Mouse (Mus musculus) embryonic facial prominence, embryonic 14.5 days (tissue): ENCODE data around the gene Fbxo41. TPM values are rescaled to one million over a fixed set of nuclear protein-coding genes. Genes with fewer than 3 reads are reported as not detected.
"Not testable (repeated sequence)": the region's sequence is repeated elsewhere in the genome, so short reads cannot be mapped to it uniquely, and the experiment has no call there.

Experiments used
- ATAC-seq: fragments of 200-750 bp; cut with Nextera tagmentation; 2 replicates; pipeline ENCODE4 v1.8.0; 2017; ENCODE audit warnings: low read depth, moderate number of reproducible peaks, moderate TSS enrichment
- DNase-seq: peaks from one replicate; pipeline ENCODE4 v3.0.0-alpha.2; 2015; ENCODE audit warnings: low spot score
- H3K27ac ChIP-seq: fragments of 300-500 bp; sonication (generic); replicated peaks from 2 replicates; pipeline ENCODE4 v1.5.1; 2014; ENCODE audit warnings: low read depth, mild to moderate bottlenecking, low read length, moderate library complexity
- H3K27me3 ChIP-seq: fragments of 300-500 bp; sonication (generic); replicated peaks from 2 replicates; pipeline ENCODE4 v1.6.1; 2014; ENCODE audit warnings: low read length; ENCODE audit not compliant: control insufficient read depth, insufficient read depth
- H3K36me3 ChIP-seq: fragments of 300-500 bp; sonication (generic); 2 replicates; pipeline ENCODE4 v1.6.1; 2014; ENCODE audit warnings: low read length, mixed read lengths; ENCODE audit not compliant: control insufficient read depth, insufficient read depth
- H3K4me1 ChIP-seq: fragments of 300-500 bp; sonication (generic); 2 replicates; pipeline ENCODE4 v1.6.1; 2014; ENCODE audit warnings: antibody characterized with exemption, low read length; ENCODE audit not compliant: control insufficient read depth, insufficient read depth
- H3K4me2 ChIP-seq: fragments of 300-500 bp; sonication (generic); 2 replicates; pipeline ENCODE4 v1.6.1; 2014; ENCODE audit warnings: low read depth, mild to moderate bottlenecking, low read length, moderate library complexity, mixed read lengths
- H3K4me3 ChIP-seq: fragments of 300-500 bp; sonication (generic); 2 replicates; pipeline ENCODE4 v1.5.1; 2014; ENCODE audit warnings: low read depth, mild to moderate bottlenecking, low read length
- H3K9ac ChIP-seq: fragments of 300-500 bp; sonication (generic); 2 replicates; pipeline ENCODE4 v1.6.1; 2014; ENCODE audit warnings: low read depth, mild to moderate bottlenecking, low read length, moderate library complexity, mixed read lengths
- H3K9me3 ChIP-seq: fragments of 300-500 bp; sonication (generic); 2 replicates; pipeline ENCODE4 v1.6.1; 2016; ENCODE audit warnings: low read length; ENCODE audit not compliant: control insufficient read depth
- WGBS: fragments of 180-500 bp; shearing (Covaris S2); extraction: QIAGEN DNeasy Blood & Tissue Kit; methylation state at CpG from one replicate; pipeline ENCODE4 v1.1.7; 2014; 5-methylcytosine and 5-hydroxymethylcytosine counted together
- polyA plus RNA-seq: library from polyadenylated mRNA; unstranded; fragments of >200 nt; fragmentation: Nextera tagmentation; extraction: Ambion mirVana; gene quantifications from 2 replicates; pipeline ENCODE4 v1.2.1, GENCODE M21; 2014

The Fbxo41 gene
- polyA plus RNA-seq, 1 experiment from 2014 or later, result 0.49 TPM

DNA sequence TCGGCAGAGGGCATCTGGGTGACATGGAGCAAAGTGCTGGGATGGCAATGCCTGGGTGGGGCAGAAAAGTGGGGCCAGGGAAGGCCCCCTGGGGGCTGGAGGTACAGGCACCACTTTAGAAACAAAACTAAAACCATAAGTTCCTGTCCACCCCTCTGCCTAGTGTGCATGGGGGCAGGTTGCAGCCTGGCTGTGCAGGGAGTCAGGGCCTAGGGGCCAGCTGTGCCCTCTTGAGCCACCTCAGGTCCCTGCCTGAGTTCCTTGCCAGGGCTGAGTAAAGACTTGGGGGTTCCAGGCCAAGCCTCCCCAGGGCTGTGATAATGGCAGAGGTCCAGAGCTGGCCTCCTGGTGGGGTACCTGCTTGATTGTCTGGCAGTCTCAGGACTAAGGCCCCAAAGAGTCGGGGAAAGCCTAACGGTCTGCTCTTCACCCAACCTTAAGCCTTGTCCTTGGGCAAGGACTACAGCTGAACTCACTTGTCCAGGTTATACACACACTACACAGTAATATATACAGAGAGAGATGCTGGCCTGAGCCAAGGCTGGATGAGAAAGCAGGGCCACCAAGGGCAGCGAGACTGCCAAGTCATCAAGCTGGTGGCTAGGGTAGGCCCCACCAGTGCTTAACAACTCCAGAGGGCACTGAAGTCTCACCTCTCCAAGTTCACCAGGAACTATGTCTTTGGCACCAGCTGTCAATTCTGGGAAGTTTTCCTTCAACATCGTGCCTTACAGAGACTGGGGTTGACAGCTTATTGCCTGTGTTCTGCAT, 32.9 kb downstream of the Fbxo41 start:
- no peak overlapping the region for H3K27ac ChIP-seq
- ATAC-seq (0 out of 2 replicates have a peak, but pooled peaks have one; percentile 39), DNase-seq (no peak)
- no peak overlapping the region for H3K4me2 ChIP-seq
- no peaks in the 10 kb centered on the region for H3K9me3 ChIP-seq
- no peaks in the 10 kb centered on the region for H3K4me1 ChIP-seq
- peaks cover 49% of the 10 kb centered on the region for H3K36me3 ChIP-seq
- no peak overlapping the region for H3K9ac ChIP-seq
- no peak overlapping the region for H3K4me3 ChIP-seq
- no peaks in the 10 kb centered on the region for H3K27me3 ChIP-seq
- 79% methylated on average over 5 of the region's 5 CpGs for WGBS

DNA sequence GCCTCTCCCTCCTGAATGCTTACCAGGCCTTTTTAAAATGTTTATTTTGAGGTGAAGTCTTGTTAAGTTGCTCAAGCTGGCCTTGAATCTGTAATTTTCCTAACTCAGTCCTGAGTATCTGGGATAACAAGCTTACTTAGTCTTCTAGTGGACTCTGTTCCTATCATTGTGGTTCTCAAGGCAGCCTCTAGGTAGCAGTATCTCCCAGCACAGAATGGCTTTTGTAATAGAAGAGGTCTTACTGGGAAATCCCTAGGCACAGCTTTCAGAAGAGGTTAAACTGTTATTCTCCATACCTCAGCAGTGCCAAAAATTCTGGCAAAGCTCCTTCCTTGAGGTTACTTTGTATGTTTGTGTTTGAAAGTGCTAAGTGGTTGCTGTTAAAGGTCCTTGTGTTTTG, 37.4 kb downstream of the Fbxo41 start:
- Histone ChIP-seq H3K27ac (no peak overlapping the region), H3K4me1 (no peaks in the 10 kb centered on the region), H3K27me3 (no peaks in the 10 kb centered on the region), H3K4me2 (no peak overlapping the region), H3K9me3 (no peaks in the 10 kb centered on the region), H3K36me3 (peaks cover 94% of the 10 kb centered on the region), H3K9ac (no peak overlapping the region), H3K4me3 (no peak overlapping the region)
- ATAC-seq (no peak), DNase-seq (no peak)

- no peak for DNase-seq
- Histone ChIP-seq H3K27me3 (no peaks in the 10 kb centered on the region), H3K27ac (no peak overlapping the region), H3K9ac (no peak overlapping the region), H3K36me3 (peaks cover 63% of the 10 kb centered on the region), H3K4me1 (no peaks in the 10 kb centered on the region), H3K4me2 (no peak overlapping the region), H3K9me3 (no peaks in the 10 kb centered on the region), H3K4me3 (no peak overlapping the region)
- WGBS, result 97% methylated on average over 2 of the region's 2 CpGs
- ATAC-seq, result no peak
Measured at GRCm38 (mm10) chr6:85459621-85460020, 43.2 kb downstream of the Fbxo41 start.

- H3K27me3 ChIP-seq, result no peaks in the 10 kb centered on the region
- WGBS, result 5% methylated on average over 7 of the region's 7 CpGs
- no peaks in the 10 kb centered on the region for H3K9me3 ChIP-seq
- peak overlapping the region; percentile 80 for H3K4me2 ChIP-seq
- H3K36me3 ChIP-seq, result peaks cover 6% of the 10 kb centered on the region; the same call in 1 of the 2 replicates
- DNase-seq (no peak), ATAC-seq (no peak)
- H3K4me3 ChIP-seq, result peak overlapping the region; percentile 75
- peak overlapping the region; percentile 91; the same call in 1 of the 2 replicates for H3K27ac ChIP-seq
- H3K4me1 ChIP-seq, result peaks cover 16% of the 10 kb centered on the region
- peak overlapping the region; percentile 94 for H3K9ac ChIP-seq
Measured at GRCm38 (mm10) chr6:85452816-85453215, 50.0 kb downstream of the Fbxo41 start.

DNA sequence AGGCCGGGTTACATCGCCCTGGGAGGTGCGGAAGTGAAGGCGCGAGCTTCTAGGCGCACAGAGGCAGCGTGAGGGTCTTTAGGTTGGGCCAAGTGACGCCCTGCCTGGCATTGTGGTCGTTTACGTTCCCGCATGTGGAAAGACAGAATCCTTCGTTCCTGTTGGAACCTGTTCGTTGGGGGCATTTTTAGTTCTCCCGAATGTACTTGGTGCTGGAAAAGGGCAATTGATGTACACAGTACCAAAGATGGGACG, 50.5 kb downstream of the Fbxo41 start:
- no peak for ATAC-seq
- H3K4me3 ChIP-seq, result peak overlapping the region; percentile 75
- H3K9ac ChIP-seq, result peak overlapping the region; percentile 94
- H3K4me2 ChIP-seq, result peak overlapping the region; percentile 80
- under 1% methylated on average over 15 of the region's 15 CpGs for WGBS
- H3K27me3 ChIP-seq, result no peaks in the 10 kb centered on the region
- peak overlapping the region; percentile 91 for H3K27ac ChIP-seq
- peaks cover 6% of the 10 kb centered on the region; the same call in 1 of the 2 replicates for H3K36me3 ChIP-seq
- peak; percentile 49 for DNase-seq
- peaks cover 16% of the 10 kb centered on the region for H3K4me1 ChIP-seq
- no peaks in the 10 kb centered on the region for H3K9me3 ChIP-seq

DNA sequence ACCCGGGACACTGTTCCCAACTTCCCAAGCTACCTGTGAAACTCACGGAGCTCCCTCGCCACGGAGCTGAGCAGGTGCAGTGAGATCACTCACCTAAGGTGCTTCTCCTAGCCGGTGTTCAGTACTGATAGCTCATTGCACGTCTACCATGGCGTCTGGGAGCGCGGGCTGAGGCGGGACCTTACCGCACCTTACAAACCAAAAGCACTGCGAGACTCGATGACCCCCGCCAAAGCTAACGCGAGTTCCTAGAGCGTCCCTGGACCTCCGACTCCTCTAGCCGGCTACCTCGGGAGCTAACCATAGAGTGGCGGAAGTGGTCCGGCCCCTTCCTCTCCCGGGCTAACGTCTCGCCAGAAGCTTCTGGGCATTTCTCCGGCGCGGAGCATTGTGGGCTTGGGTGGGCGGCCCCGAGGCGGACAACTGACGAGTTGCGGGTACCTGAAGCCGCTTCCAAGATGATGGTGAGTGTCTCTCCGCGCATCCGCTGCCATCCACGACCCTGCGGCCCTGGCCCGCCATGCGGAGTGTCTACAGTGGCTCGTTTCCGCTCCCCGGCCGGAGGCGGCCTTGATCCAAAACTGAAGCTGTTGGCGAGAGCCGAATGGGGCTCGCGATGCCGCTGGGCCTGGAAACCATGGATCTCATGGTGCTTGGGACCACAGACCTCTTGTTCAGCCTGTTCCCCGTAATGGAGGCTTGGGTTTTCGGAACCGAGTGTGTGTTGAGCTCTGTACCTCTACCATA, 51.0 kb downstream of the Fbxo41 start, which contains the start of gene Pradc1:
Pradc1 (minus strand) TSS at position 307 of the 747 bp plus-strand sequence.
- peak; percentile 100 for DNase-seq
- peaks cover 16% of the 10 kb centered on the region for H3K4me1 ChIP-seq
- peaks cover 7% of the 10 kb centered on the region; the same call in 1 of the 2 replicates for H3K36me3 ChIP-seq
- H3K27me3 ChIP-seq, result no peaks in the 10 kb centered on the region
- peak within 1 kb of the TSS; percentile 91 for H3K27ac ChIP-seq
- WGBS, result under 1% methylated on average over 53 of the region's 54 CpGs
- H3K4me2 ChIP-seq, result peak within 1 kb of the TSS; percentile 80
- no peaks in the 10 kb centered on the region for H3K9me3 ChIP-seq
- peak; percentile 95 for ATAC-seq
- peak within 1 kb of the TSS; percentile 75 for H3K4me3 ChIP-seq
- peak within 1 kb of the TSS; percentile 94 for H3K9ac ChIP-seq

DNA sequence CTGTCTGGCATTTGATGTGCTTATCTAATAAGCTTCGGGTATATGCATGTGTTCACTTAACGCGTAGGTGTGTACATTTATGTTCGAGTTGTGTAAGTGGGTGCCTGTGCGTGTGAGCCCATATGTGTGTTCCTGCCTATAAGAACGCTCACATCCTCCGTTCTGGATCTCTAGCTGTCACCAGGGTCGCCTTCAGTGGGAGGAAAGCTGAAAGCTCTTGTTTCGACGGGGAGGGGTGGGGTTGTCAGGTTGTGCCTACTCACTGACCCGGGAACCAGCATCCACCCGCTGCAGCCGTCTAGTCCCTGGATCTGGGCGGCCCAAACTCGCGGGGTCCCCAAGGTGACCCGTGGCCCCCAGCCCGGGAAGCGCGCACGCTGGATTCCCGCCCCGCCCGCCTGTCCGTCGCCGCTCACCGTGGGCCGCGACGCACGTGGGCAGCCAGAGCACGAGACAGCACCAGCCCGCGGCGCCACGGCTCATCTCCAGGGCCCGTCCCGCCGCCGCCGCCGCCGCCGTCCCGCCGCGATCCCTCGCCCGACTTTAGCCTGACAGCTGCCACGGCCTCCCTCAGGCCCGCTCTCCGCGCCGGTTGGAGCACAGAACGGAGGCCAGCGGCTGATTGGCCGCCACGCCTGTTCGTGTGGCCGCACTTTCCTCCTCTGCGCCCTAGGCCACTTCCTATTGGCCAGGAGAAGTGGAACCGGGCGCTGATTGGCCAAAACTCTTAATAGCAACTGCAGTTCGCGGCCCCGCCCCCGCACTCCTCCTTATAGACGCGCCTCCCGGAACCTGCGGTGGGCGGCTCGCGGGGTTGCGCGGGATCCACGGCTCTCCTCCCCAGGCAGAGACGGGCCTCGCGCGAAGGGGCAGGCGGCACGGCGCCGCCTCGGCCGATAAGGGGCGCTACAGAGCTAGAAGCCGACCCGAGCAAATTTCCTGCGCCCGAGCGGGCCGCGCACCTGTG, 51.8 kb downstream of the Fbxo41 start, which contains the start of gene Cct7:
Cct7 (plus strand) TSS at position 818 of the 967 bp plus-strand sequence.
- Histone ChIP-seq H3K9me3 (no peaks in the 10 kb centered on the region), H3K36me3 (peaks cover 15% of the 10 kb centered on the region), H3K4me1 (peaks cover 16% of the 10 kb centered on the region), H3K9ac (peak within 1 kb of the TSS; percentile 94), H3K4me2 (peak within 1 kb of the TSS; percentile 80), H3K27ac (peak within 1 kb of the TSS; percentile 91), H3K4me3 (peak within 1 kb of the TSS; percentile 75), H3K27me3 (no peaks in the 10 kb centered on the region)
- WGBS, result 5% methylated on average over 48 of the region's 96 CpGs
- ATAC-seq (peak; percentile 95), DNase-seq (peak; percentile 100)

- H3K9ac ChIP-seq, H3K9me3 ChIP-seq, ATAC-seq, H3K4me3 ChIP-seq, H3K27me3 ChIP-seq, DNase-seq, H3K27ac ChIP-seq: not testable (repeated sequence)
- 60% methylated on average over 1 of the region's 1 CpGs for WGBS
- Histone ChIP-seq H3K4me2 (peak overlapping the region; percentile 80), H3K36me3 (peaks cover 23% of the 10 kb centered on the region), H3K4me1 (peaks cover 16% of the 10 kb centered on the region)
Measured at GRCm38 (mm10) chr6:85450140-85450539, 52.7 kb downstream of the Fbxo41 start.
